Mouse (Mus musculus) activated CD4-positive, CD25-positive, alpha-beta regulatory T cell (primary cell): Measurements from ENCODE around the gene Gpr101. TPM values are rescaled to one million over a fixed set of nuclear protein-coding genes. Genes with fewer than 3 reads are reported as not detected.

Experiments used
- polyA plus RNA-seq, 2 experiments: library from polyadenylated mRNA; unstranded; fragments of 100-300 nt; shearing (Covaris generic); gene quantifications; one replicate each; pipeline ENCODE4 v1.2.1; 2017

Gpr101 gene
- polyA plus RNA-seq, result not detected

GRCm38 (mm10) chrX:57503634-57504033 lies at the start of gene Gpr101:
Gene Gpr101 (minus strand): TSS chrX:57503757.

Other genes with a start within 250 kb of the Gpr101 start
- gene Arhgef6, start 165.0 kb downstream of the Gpr101 start, polyA plus RNA-seq, result 100 to 1,000 TPM in 1 of 2 experiments, 10 to 100 TPM in 1; 98.5 to 127 TPM
- gene Rbmx, start 110.7 kb downstream of the Gpr101 start, polyA plus RNA-seq, result 10 to 100 TPM; 56.4 to 67.0 TPM
- not detected for gene Gm364, start 94.6 kb downstream of the Gpr101 start, polyA plus RNA-seq